Mouse (Mus musculus) thymus, postnatal 25 days (tissue): ENCODE results near the gene Acad9.

Source experiments
- DNase-seq: peaks from one replicate; pipeline ENCODE4 v3.0.0; 2022

The Acad9 gene

DNA sequence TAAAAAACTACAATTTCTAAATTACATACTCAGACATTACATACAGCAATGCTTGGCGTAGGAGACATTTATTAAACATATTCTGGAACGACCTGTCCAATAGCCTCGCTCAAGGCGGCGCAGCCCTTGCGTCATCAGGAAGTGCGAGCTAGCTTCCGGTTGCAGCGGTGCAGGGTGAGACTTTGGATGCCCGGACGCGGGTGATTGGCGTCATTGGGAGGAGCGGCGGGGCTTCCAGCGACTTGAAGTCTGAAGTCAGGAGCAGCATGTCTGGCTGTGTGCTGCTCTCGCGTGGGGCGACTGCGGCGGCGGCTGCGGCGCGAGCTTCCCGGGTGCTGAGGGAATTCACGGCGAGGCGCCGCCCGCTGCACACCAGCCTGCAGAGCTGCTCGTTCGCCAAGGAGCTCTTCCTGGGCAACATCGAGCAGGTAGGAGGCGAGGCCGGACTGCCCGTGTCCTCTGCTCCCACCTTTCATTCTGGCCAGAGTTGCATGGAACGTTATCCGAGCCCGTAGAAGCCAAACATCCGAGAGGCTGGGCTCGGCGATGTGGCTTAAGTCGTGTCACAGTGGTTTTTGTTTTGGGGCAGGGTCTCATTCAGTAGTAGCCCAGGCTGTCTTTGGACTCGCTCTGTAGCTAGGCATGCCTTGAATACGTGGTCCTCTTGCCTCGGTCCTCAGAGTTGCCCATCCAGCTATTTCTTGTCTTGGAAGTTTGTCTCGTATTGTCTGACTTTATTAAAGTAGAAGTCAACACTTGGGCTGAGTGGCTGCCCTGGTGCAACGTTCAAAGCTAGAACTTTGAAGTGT, at the start of gene Acad9:
TSS of gene Acad9 (plus strand) at position 137 of the 809 bp plus-strand sequence.
- peak; percentile 93 for DNase-seq

- DNase-seq, result no peak
These were observed 40.0 kb upstream of the Acad9 start for GRCm38 (mm10) chr3:36025732-36026131.

GRCm38 (mm10) chr3:36029993-36030392, 35.8 kb upstream of the Acad9 start:
- DNase-seq, result no peak

DNA sequence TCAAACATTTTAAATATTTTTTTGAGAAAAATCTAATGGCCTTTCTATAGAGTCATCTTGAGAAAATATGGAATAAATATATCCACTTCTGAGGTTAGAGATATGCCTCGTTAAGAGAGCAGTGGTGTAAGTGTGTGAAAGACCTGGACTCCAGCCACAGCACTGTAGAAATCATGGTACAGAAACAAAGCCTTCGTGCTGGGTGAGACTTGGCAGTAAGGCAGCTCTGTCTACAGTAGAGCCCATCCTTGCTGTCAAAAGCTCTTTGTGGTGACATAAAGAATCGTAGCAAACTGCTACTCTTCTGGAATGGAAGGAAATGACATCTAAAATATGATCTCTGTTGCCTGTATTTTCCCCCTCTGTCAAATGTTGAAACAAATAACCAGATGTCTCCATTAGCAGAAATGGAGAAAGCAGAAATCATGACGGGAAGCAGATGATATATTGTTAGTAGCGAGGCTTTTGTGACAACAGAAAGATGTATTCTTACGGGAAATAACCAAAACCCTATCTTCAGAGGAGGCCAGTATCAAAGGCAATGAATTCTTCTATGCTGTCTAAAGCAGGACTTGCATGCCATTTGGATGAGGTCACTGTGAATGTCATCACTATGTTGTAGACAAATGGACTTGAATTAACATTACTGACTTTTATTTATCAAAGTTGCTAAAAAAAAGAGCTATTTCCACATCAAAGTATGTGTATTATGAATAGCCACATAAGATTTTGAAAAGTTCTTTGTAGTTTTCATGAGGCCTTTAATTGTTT, 33.9 kb upstream of the Acad9 start:
- DNase-seq, result no peak

DNA sequence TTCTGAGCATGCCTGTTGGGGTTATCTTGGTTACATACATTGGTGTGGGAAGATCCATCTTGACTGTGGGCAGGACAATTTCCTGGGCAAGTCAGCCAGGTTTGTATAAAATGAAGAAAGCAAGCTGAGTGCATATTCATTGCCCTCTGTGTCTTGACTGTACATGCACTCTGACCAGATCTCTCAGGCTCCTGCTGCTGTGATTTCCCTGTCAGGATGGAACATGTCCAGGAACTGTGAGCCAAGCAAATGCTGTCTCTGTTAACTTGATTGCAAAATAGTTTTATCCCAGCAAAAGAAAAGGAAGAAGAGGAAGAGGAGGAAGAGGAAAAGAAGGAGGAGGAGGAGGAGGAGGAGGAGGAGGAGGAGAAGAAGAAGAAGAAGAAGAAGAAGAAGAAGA, 21.3 kb upstream of the Acad9 start:
- no peak for DNase-seq

DNA sequence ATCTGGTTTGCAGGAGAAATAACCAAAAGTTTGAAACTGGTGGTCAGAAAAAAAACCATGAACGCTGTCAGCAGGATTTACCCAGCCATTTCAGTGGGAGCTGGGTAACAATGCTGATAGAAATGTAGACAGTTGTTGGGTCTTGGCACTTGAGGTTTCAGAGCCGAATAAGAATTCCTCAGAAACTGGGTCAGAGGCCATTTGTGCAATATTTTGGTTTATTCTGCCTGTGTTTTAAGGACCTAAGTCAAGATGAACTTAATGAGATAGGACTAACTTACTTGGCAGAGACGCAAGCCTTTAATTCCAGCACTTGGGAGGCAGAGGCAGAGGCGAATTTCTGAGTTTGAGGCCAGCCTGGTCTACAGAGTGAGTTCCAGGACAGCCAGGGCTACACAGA, 20.7 kb upstream of the Acad9 start:
- no peak for DNase-seq

GRCm38 (mm10) chr3:36049106-36049505, 16.7 kb upstream of the Acad9 start:
- no peak for DNase-seq

- no peak for DNase-seq
These were observed 12.3 kb upstream of the Acad9 start, which contains the start of gene Ccdc144b for GRCm38 (mm10) chr3:36053447-36053846. Gene Ccdc144b, minus strand, starts transcription at chr3:36053547.

DNA sequence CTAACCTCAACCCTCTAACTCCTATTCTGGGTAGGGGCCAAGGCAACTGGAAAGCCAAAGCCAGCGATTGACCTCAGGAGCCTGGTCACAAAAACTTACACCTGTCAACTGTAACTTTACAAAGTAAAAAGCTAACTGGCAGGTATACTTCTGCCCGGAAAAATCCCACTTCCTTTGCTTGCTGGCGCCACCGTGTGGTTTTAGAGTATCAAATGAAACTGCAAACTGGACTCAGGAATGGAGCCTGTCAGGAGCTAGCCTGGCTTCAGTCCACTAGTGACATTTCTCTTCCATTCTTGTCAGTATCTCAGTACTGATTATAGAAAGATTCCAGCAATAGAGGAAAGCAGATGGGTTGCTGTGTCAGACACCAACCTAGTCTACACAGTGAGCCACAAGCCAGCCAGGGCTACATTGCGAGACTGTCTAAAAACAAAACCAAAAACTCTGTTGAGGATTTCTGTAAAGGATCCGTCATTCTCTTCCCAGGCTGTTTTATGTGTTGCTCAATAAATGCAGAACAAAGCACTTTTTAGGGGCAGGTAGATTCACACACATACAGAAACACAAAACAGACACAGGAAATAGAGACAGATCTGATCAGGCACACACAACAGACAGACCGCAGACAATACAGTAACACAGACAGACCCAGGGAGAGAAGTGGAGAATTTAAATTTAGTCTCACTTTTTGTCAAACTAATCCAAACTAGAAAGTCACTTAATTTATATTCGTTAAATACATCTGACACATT, 5.5 kb upstream of the Acad9 start:
- peak; percentile 73 for DNase-seq

GRCm38 (mm10) chr3:36064592-36065061, 1.2 kb upstream of the Acad9 start:
- DNase-seq, result no peak

- no peak for DNase-seq
These were observed 613 bp upstream of the Acad9 start for GRCm38 (mm10) chr3:36065166-36065565.

DNA sequence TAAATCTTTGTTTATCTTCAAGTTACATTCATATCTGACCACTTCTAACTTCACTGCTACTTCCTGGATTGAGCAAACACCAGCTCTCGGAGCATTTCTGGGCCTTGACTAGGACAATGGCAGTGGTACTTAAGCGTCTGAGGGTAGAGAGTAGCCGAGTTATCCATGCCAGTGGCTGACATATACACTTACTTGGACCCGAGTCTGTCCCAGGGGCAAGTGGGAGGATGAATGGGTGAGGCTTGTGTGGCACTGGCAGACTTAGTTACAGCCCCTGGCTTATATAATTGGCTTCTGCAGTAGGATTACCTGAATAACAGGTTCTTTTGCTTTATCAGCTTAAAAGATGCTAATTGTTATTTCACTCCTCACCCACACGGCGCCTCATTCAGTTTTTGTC, 2.0 kb downstream of the Acad9 start:
- no peak for DNase-seq

- no peak for DNase-seq
These were observed 4.7 kb downstream of the Acad9 start for GRCm38 (mm10) chr3:36070436-36070835.

- no peak for DNase-seq
These were observed 5.3 kb downstream of the Acad9 start for GRCm38 (mm10) chr3:36071047-36071446.

DNA sequence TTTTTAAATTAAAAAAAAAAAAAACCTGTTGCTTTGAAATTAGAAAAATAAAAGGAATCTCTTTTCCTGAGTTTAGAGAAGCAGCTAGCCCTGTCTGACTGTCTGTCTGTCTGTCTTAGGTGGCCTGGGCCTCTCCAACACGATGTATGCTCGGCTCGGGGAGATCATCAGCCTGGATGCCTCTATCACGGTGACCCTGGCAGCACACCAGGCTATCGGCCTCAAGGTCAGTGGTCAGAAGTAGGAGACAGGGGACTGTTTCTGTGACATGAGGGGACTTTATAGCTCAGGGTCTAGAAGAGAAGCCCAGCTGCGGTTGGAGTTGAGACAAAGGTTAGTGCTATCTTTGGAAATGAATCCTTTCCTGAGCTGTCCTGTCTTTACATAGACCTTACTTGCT, 8.5 kb downstream of the Acad9 start:
- no peak for DNase-seq

DNA sequence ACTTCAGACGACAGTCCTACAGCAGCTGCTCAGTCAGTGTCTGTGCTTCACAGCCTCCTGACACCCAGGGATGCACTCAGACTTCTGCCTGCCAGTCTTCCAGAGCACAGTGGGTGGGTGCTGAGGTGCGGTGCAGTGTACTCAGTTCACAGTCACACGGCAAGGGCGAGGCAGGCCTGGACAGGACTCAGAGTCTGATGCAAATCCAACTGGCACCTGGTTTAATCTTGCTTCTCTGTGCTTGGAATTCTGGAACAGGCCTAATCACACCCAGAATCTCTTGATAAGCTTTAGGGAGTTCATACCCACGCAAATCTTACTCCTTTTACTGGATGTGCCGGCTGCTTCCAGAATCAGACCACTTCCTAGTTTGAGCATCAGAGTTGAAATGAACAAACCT, 9.7 kb downstream of the Acad9 start:
- no peak for DNase-seq

- DNase-seq, result no peak
These were observed 11.6 kb downstream of the Acad9 start for GRCm38 (mm10) chr3:36077386-36077785.

DNA sequence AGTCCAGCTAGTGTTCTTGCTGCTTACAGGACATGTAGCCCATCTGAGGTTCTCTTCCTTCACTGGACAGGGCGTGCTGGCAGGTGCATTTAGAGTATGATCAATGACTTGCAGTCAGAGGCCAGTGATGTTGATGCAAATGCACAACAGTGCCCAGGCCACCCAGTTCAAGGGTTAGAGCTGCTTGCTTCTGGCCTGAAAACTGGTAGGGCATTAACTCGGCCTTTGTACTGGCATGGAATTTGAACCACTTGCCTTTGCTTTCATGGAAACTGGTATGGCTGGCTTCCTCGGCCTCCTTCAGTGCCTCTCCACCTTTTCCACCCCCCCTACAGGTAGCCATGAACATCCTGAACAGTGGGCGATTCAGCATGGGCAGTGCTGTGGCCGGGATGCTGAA, 14.1 kb downstream of the Acad9 start:
- no peak for DNase-seq

DNA sequence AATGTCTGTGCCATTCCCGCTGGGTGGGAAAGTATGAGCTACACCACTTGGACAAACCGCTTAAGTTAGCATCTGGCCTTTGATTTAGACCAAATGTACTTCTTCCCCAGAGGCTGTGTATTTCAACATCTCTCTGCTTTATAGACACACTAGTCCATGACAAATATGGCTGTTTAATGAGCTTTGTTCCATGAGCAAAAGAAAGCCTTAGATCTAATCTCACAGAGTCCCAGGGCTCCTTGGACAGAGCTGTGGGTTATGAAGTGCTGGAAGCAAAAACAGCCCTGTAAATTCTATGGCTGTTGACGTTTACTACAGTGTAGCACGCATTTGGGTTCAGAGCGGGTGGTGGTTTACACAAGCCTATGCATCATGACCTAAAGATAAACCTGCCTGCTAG, 15.0 kb downstream of the Acad9 start:
- no peak for DNase-seq

DNA sequence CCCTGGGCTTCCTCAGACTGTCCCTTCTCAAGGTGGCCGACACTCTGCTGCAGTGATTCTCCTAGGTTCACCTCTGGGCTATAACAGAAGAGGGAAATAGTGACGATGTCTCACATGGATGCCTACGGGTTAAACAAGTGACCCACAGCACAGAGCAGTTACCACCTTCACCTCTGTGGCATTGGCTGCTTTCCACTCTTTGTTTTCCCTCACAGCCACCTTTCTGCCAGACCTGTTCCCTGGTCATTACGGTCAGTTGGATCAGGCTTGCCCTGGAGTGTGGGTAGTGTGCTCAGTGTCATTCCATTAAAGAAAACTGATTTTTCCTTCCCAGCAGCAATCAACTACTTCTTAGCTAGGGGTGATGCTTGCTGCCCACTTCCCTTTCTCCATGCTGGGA, 17.1 kb downstream of the Acad9 start:
- DNase-seq, result no peak

GRCm38 (mm10) chr3:36083381-36083780, 17.6 kb downstream of the Acad9 start:
- no peak for DNase-seq

DNA sequence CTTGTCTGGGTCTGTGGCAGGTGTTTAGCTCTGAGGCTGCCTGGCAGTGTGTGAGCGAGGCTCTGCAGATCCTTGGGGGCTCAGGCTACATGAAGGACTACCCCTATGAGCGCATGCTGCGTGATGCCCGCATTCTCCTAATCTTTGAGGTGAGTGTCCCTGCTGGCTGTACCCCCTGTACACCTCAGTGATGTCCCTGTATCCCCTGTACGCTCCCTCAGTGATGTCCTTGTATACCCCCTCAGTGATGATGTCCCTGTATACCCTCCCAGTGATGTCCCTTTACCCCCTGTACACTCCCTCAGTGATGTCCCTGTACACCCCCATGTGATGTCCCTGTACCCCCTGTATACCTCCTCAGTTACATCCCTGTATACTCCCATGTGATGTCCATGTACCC, 19.6 kb downstream of the Acad9 start:
- DNase-seq, result no peak

DNA sequence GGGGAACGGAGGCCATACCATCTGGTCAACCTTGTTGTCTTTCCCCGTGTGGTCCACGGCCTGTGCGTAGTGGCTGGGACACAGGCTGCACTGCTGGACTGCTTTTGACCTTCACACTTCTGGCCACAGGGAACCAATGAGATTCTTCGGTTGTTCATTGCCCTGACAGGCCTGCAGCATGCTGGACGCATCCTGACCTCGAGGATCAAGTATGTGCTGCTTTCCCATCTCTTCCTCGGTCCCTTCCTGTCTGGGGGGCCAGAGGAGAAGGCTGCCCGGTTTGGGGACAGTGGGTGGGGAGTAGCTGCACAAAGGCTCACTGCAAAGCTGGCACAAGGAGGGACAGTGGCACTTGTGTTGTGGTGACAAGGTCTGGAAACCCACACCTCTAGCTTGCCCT, 21.8 kb downstream of the Acad9 start:
- no peak for DNase-seq
